Mouse (Mus musculus) CD4-positive helper T cell, adult 2 months (primary cell): Measurements from ENCODE around the gene Foxl2.

ENCODE experiments used
- DNase-seq: peaks from one replicate; pipeline ENCODE4 v3.0.0-alpha.2; 2012; ENCODE audit warnings: low read depth, missing footprints, low spot score

Foxl2 gene

GRCm38 (mm10) chr9:98955103-98955715 is at the start of gene Foxl2:
Gene Foxl2 (plus strand): TSS chr9:98955288.
- no peak for DNase-seq

GRCm38 (mm10) chr9:98920629-98921523 is 34.2 kb upstream of the Foxl2 start:
- no peak for DNase-seq

- no peak for DNase-seq
Measured at GRCm38 (mm10) chr9:98923119-98923518, 32.0 kb upstream of the Foxl2 start.

GRCm38 (mm10) chr9:98924183-98924582 is 30.9 kb upstream of the Foxl2 start:
- DNase-seq: no peak

GRCm38 (mm10) chr9:98929496-98929895 is 25.6 kb upstream of the Foxl2 start:
- DNase-seq: no peak

GRCm38 (mm10) chr9:98932931-98933330 is 22.2 kb upstream of the Foxl2 start:
- no peak for DNase-seq

GRCm38 (mm10) chr9:98935190-98935909 is 19.7 kb upstream of the Foxl2 start:
- no peak for DNase-seq

- DNase-seq: no peak
Measured at GRCm38 (mm10) chr9:98939290-98939689, 15.8 kb upstream of the Foxl2 start.

GRCm38 (mm10) chr9:98952171-98953050 is 2.7 kb upstream of the Foxl2 start:
- no peak for DNase-seq

GRCm38 (mm10) chr9:98953291-98953690 is 1.8 kb upstream of the Foxl2 start:
- no peak for DNase-seq

GRCm38 (mm10) chr9:98953830-98954229 is 1.3 kb upstream of the Foxl2 start:
- no peak for DNase-seq

- no peak for DNase-seq
Measured at GRCm38 (mm10) chr9:98954391-98955102, 541 bp upstream of the Foxl2 start.

GRCm38 (mm10) chr9:98955716-98956224 is 682 bp downstream of the Foxl2 start:
- DNase-seq: no peak

GRCm38 (mm10) chr9:98956591-98957381 is 1.7 kb downstream of the Foxl2 start:
- DNase-seq: no peak

- DNase-seq: no peak
Measured at GRCm38 (mm10) chr9:98957751-98958351, 2.8 kb downstream of the Foxl2 start.

- DNase-seq: no peak
Measured at GRCm38 (mm10) chr9:98958628-98959027, 3.5 kb downstream of the Foxl2 start.

- no peak for DNase-seq
Measured at GRCm38 (mm10) chr9:98959851-98960250, 4.8 kb downstream of the Foxl2 start.

GRCm38 (mm10) chr9:98960348-98960747 is 5.3 kb downstream of the Foxl2 start:
- no peak for DNase-seq
